Mouse (Mus musculus) natural killer cell, adult 2 months (primary cell): ENCODE data around the gene Gm10272.
A peak's percentile ranks its signal among the peaks of the same experiment; 100 is the strongest.
"Not testable (repeated sequence)": the region's sequence is repeated elsewhere in the genome, so short reads cannot be mapped to it uniquely, and the experiment has no call there.

Experiments used
- DNase-seq, 2 experiments: peaks; one replicate each; pipeline ENCODE4 v3.0.0; 2022; ENCODE audit warnings: low spot score in 2 of 2

The Gm10272 gene

GRCm38 (mm10) chr10:77728280-77728679 lies 21.9 kb downstream of the Gm10272 start:
- DNase-seq, result no peak

GRCm38 (mm10) chr10:77729241-77729640 lies 22.8 kb downstream of the Gm10272 start:
- peak in 1 of 2 experiments; percentile 6 for DNase-seq

GRCm38 (mm10) chr10:77735928-77736327 lies 29.5 kb downstream of the Gm10272 start:
- no peak for DNase-seq

GRCm38 (mm10) chr10:77738929-77739328 lies 32.5 kb downstream of the Gm10272 start:
- DNase-seq, result no peak

GRCm38 (mm10) chr10:77741924-77742688 lies 35.7 kb downstream of the Gm10272 start, which contains the start of gene Gm18596:
Gene Gm18596 (minus strand): TSS chr10:77742638.
- DNase-seq, result not testable (repeated sequence)

- DNase-seq, result not testable (repeated sequence)
Measured at GRCm38 (mm10) chr10:77750686-77751085, 44.3 kb downstream of the Gm10272 start.

GRCm38 (mm10) chr10:77751254-77751653 lies 44.8 kb downstream of the Gm10272 start, which contains the start of gene Gm9736:
Gene Gm9736 (minus strand): TSS chr10:77751354.
- DNase-seq, result not testable (repeated sequence)

- not testable (repeated sequence) for DNase-seq
Measured at GRCm38 (mm10) chr10:77752312-77752711, 45.9 kb downstream of the Gm10272 start.

GRCm38 (mm10) chr10:77753448-77753847 lies 47.0 kb downstream of the Gm10272 start:
- DNase-seq, result no peak
